Mouse (Mus musculus) CH12.LX (cell line): ENCODE data around the gene Slc5a10. TPM values are rescaled to one million over a fixed set of nuclear protein-coding genes. Genes with fewer than 3 reads are reported as not detected.
A peak's percentile ranks its signal among the peaks of the same experiment; 100 is the strongest.

Experiments
- DNase-seq: peaks from one replicate; pipeline ENCODE4 v3.0.0-alpha.2; 2013; ENCODE audit errors: extremely low read depth
- H3K27ac ChIP-seq: 2 replicates; pipeline ENCODE4 v1.5.1; 2012; ENCODE audit warnings: low read depth, mild to moderate bottlenecking, control low read depth, moderate library complexity; ENCODE audit not compliant: insufficient read depth
- H3K27me3 ChIP-seq: replicated peaks from 2 replicates; pipeline ENCODE3; 2012; ENCODE audit warnings: inconsistent platforms
- H3K36me3 ChIP-seq, 2 experiments: replicated peaks in 1 of 2; 2 replicates each; pipeline versions ENCODE3 to v1.6.1; 2012; ENCODE audit warnings: inconsistent platforms in 1 of 2, low read length in 1 of 2, mild to moderate bottlenecking in 1 of 2, mixed read lengths in 1 of 2, moderate library complexity in 1 of 2; ENCODE audit not compliant: control insufficient read depth in 1 of 2, insufficient read depth in 1 of 2
- H3K4me1 ChIP-seq, 2 experiments: 2 replicates each; pipeline ENCODE4 v1.6.1; 2012; ENCODE audit warnings: inconsistent platforms in 1 of 2, moderate library complexity in 1 of 2; ENCODE audit not compliant: insufficient read depth in 2 of 2, control insufficient read depth in 1 of 2
- H3K4me2 ChIP-seq: 2 replicates; pipeline ENCODE4 v1.6.1; 2012; ENCODE audit warnings: low read depth, mild to moderate bottlenecking, control low read depth; ENCODE audit not compliant: poor library complexity, insufficient read depth, severe bottlenecking
- H3K4me3 ChIP-seq, 3 experiments: fragments of 150-350 bp in 1 of 3; sonication (generic) in 1 of 3; replicated peaks in 1 of 3; 2 replicates each; pipeline versions ENCODE3 to v1.5.1; 2011 to 2012; ENCODE audit warnings: low read depth in 2 of 3, low read length in 2 of 3, mild to moderate bottlenecking in 2 of 3, moderate library complexity in 2 of 3, control low read depth in 1 of 3, improper control_type of control experiment in 1 of 3, inconsistent platforms in 1 of 3, mixed read lengths in 1 of 3; ENCODE audit not compliant: poor library complexity in 1 of 3
- H3K79me2 ChIP-seq: replicated peaks from 2 replicates; pipeline ENCODE4 v1.6.1; 2012; ENCODE audit warnings: mild to moderate bottlenecking, moderate library complexity; ENCODE audit not compliant: control insufficient read depth, poor library complexity, insufficient read depth, severe bottlenecking; ENCODE audit errors: extremely low read depth
- H3K9ac ChIP-seq: 2 replicates; pipeline ENCODE4 v1.6.1; 2012; ENCODE audit warnings: low read depth, mild to moderate bottlenecking, control low read depth, moderate library complexity; ENCODE audit not compliant: insufficient read depth
- H3K9me3 ChIP-seq: replicated peaks from 2 replicates; pipeline ENCODE3; 2012; ENCODE audit warnings: low read length, inconsistent platforms, mixed read lengths
- BHLHE40 ChIP-seq: IDR thresholded peaks from 2 replicates; pipeline ENCODE4 v1.6.1; 2011; ENCODE audit warnings: mild to moderate bottlenecking, low read depth, low read length, improper control_type of control experiment
- CHD1 ChIP-seq: IDR thresholded peaks from 2 replicates; pipeline ENCODE4 v1.6.1; 2012; ENCODE audit warnings: low read depth, low read length, improper control_type of control experiment, inconsistent platforms
- CHD2 ChIP-seq: IDR thresholded peaks from 2 replicates; pipeline ENCODE4 v1.6.1; 2011; ENCODE audit warnings: low read length, improper control_type of control experiment
- CTCF ChIP-seq, 2 experiments: IDR thresholded peaks in 1 of 2; conservative IDR thresholded peaks in 1 of 2; 2 replicates each; pipeline ENCODE4 v1.5.1; 2011 to 2012; ENCODE audit warnings: low read depth in 2 of 2, low read length in 2 of 2, improper control_type of control experiment in 1 of 2, inconsistent platforms in 1 of 2, mild to moderate bottlenecking in 1 of 2, moderate library complexity in 1 of 2
- E2F4 ChIP-seq: IDR thresholded peaks from 2 replicates; pipeline ENCODE4 v1.6.1; 2011; ENCODE audit warnings: low read depth, low read length, improper control_type of control experiment; ENCODE audit not compliant: insufficient replicate concordance
- ELF1 ChIP-seq: IDR thresholded peaks from 2 replicates; pipeline ENCODE4 v1.6.1; 2014; ENCODE audit warnings: low read depth, mild to moderate bottlenecking, inconsistent platforms, low read length, improper control_type of control experiment
- EP300 ChIP-seq: IDR thresholded peaks from 2 replicates; pipeline ENCODE4 v1.6.1; 2011; ENCODE audit warnings: low read length, improper control_type of control experiment
- ETS1 ChIP-seq: conservative IDR thresholded peaks from 2 replicates; pipeline ENCODE4 v1.6.1; 2012; ENCODE audit warnings: low read depth, mild to moderate bottlenecking, inconsistent platforms, low read length, improper control_type of control experiment, moderate library complexity
- GABPA ChIP-seq: IDR thresholded peaks from 2 replicates; pipeline ENCODE4 v1.6.1; 2012; ENCODE audit warnings: low read depth, low read length, improper control_type of control experiment, inconsistent platforms; ENCODE audit not compliant: insufficient replicate concordance
- HCFC1 ChIP-seq: IDR thresholded peaks from 2 replicates; pipeline ENCODE4 v1.6.1; 2012; ENCODE audit warnings: low read depth, mild to moderate bottlenecking, inconsistent platforms, low read length, improper control_type of control experiment
- IRF4 ChIP-seq: IDR thresholded peaks from 2 replicates; pipeline ENCODE4 v1.6.1; 2014; ENCODE audit warnings: low read depth, mild to moderate bottlenecking, inconsistent platforms, low read length, improper control_type of control experiment
- JUN ChIP-seq: IDR thresholded peaks from 2 replicates; pipeline ENCODE4 v1.6.1; 2011; ENCODE audit warnings: low read depth, mild to moderate bottlenecking, low read length, improper control_type of control experiment, moderate library complexity; ENCODE audit not compliant: insufficient read depth
- JUND ChIP-seq: conservative IDR thresholded peaks from 2 replicates; pipeline ENCODE4 v1.6.1; 2011; ENCODE audit warnings: low read depth, low read length, improper control_type of control experiment
- KAT2A ChIP-seq: IDR thresholded peaks from 2 replicates; pipeline ENCODE4 v1.6.1; 2012; ENCODE audit warnings: low read length, improper control_type of control experiment, inconsistent platforms; ENCODE audit not compliant: insufficient replicate concordance
- MAFK ChIP-seq: IDR thresholded peaks from 2 replicates; pipeline ENCODE4 v1.6.1; 2011; ENCODE audit warnings: low read length, improper control_type of control experiment; ENCODE audit not compliant: insufficient replicate concordance
- MAX ChIP-seq: IDR thresholded peaks from 2 replicates; pipeline ENCODE4 v1.6.1; 2011; ENCODE audit warnings: low read length, improper control_type of control experiment
- MAZ ChIP-seq: IDR thresholded peaks from 2 replicates; pipeline ENCODE4 v1.6.1; 2012; ENCODE audit warnings: low read depth, mild to moderate bottlenecking, inconsistent platforms, low read length, improper control_type of control experiment, moderate library complexity
- MEF2A ChIP-seq: IDR thresholded peaks from 2 replicates; pipeline ENCODE4 v1.6.1; 2014; ENCODE audit warnings: low read depth, mild to moderate bottlenecking, inconsistent platforms, low read length, improper control_type of control experiment, borderline replicate concordance
- MXI1 ChIP-seq: IDR thresholded peaks from 2 replicates; pipeline ENCODE4 v1.6.1; 2011; ENCODE audit warnings: mild to moderate bottlenecking, low read depth, low read length, improper control_type of control experiment
- NRF1 ChIP-seq: IDR thresholded peaks from 2 replicates; pipeline ENCODE4 v1.6.1; 2014; ENCODE audit warnings: low read depth, mild to moderate bottlenecking, inconsistent platforms, low read length, improper control_type of control experiment, moderate library complexity
- PAX5 ChIP-seq: IDR thresholded peaks from 2 replicates; pipeline ENCODE4 v1.6.1; 2012; ENCODE audit warnings: low read length, inconsistent platforms, mixed read lengths
- POLR2A ChIP-seq: IDR thresholded peaks from 2 replicates; pipeline ENCODE4 v1.6.1; 2011; ENCODE audit warnings: low read depth, mild to moderate bottlenecking, improper control_type of control experiment, low read length
- POLR2AphosphoS2 ChIP-seq: IDR thresholded peaks from 2 replicates; pipeline ENCODE4 v1.6.1; 2011; ENCODE audit warnings: low read depth, low read length, improper control_type of control experiment
- RAD21 ChIP-seq: IDR thresholded peaks from 2 replicates; pipeline ENCODE4 v1.6.1; 2011; ENCODE audit warnings: low read depth, mild to moderate bottlenecking, low read length, improper control_type of control experiment, moderate library complexity
- RCOR1 ChIP-seq: conservative IDR thresholded peaks from 2 replicates; pipeline ENCODE4 v1.6.1; 2012; ENCODE audit warnings: low read depth, mild to moderate bottlenecking, inconsistent platforms, low read length, improper control_type of control experiment
- TCF12 ChIP-seq: IDR thresholded peaks from 2 replicates; pipeline ENCODE4 v1.6.1; 2014; ENCODE audit warnings: low read depth, mild to moderate bottlenecking, inconsistent platforms, low read length, improper control_type of control experiment
- UBTF ChIP-seq: IDR thresholded peaks from 2 replicates; pipeline ENCODE4 v1.6.1; 2012; ENCODE audit warnings: low read depth, mild to moderate bottlenecking, inconsistent platforms, low read length, improper control_type of control experiment, moderate library complexity
- USF1 ChIP-seq: IDR thresholded peaks from 2 replicates; pipeline ENCODE4 v1.6.1; 2014; ENCODE audit warnings: low read depth, mild to moderate bottlenecking, inconsistent platforms, low read length, improper control_type of control experiment
- ZKSCAN1 ChIP-seq: IDR thresholded peaks from 2 replicates; pipeline ENCODE4 v1.6.1; 2012; ENCODE audit warnings: low read depth, inconsistent platforms, low read length, improper control_type of control experiment, borderline replicate concordance
- dilution Hi-C: fragments of 300-500 bp; cut with MboI; formaldehyde crosslinking; loops from 2 replicates; pipeline ENCODE4 v1.14.3; 2020; ENCODE audit warnings: low sequenced_read_pairs; ENCODE audit not compliant: extremely low pct_unique_long_range_greater_than_20kb, extremely low pct_ligation_motif_present
- in situ Hi-C: fragments of 300-500 bp; cut with MboI; formaldehyde crosslinking; loops from 3 replicates; pipeline ENCODE4 v1.14.3; 2019; ENCODE audit warnings: low sequenced_read_pairs, low pct_ligation_motif_present, low pct_unique_long_range_greater_than_20kb, mixed read lengths
- polyA plus RNA-seq: library from polyadenylated mRNA; unstranded; fragments of >175 nt; gene quantifications from 2 replicates; pipeline ENCODE4 v1.2.1, GENCODE M21; 2012; ENCODE audit warnings: low read depth; ENCODE audit not compliant: insufficient read length
- total RNA-seq, 2 experiments: library from RNA; depleted of rRNA; stranded (reverse); fragments of 300-350 nt in 1 of 2; fragments of >200 nt in 1 of 2; gene quantifications; 2 replicates each; pipeline ENCODE4 v1.2.3; 2012 to 2014

The Slc5a10 gene
- total and polyA plus RNA-seq, 3 experiments: 0.70 to 1.6 (median 1.4) TPM

- no peaks in the 10 kb centered on the region for H3K27me3 ChIP-seq
- TF ChIP-seq IRF4: 0 out of 2 replicates have a peak, but pooled peaks have one; percentile 7
- TF ChIP-seq JUN: no peak
- H3K79me2 ChIP-seq: peaks cover 44% of the 10 kb centered on the region
- no peak for DNase-seq
- H3K27ac ChIP-seq: peak overlapping the region; percentile 61
- H3K9ac ChIP-seq: no peak overlapping the region
- in situ Hi-C loops (loop anchor here (5.0 kb wide), 1 partner anchor 35 kb away; no protein-coding TSS in a partner anchor), dilution Hi-C loops (no loop called here)
- no peaks in the 10 kb centered on the region for H3K9me3 ChIP-seq
- peaks cover 97 to 100% of the 10 kb centered on the region in 2 experiments for H3K36me3 ChIP-seq
- H3K4me3 ChIP-seq: no peak overlapping the region
- no peak overlapping the region for H3K4me2 ChIP-seq
- peaks cover 64 to 99% of the 10 kb centered on the region in 2 experiments for H3K4me1 ChIP-seq
Measured at GRCm38 (mm10) chr11:61667248-61667647, 53.4 kb downstream of the Slc5a10 start.

- Histone ChIP-seq H3K4me3 (no peak overlapping the region), H3K27me3 (no peaks in the 10 kb centered on the region), H3K27ac (peak overlapping the region; percentile 61), H3K4me2 (no peak overlapping the region), H3K4me1 (peaks cover 74 to 100% of the 10 kb centered on the region in 2 experiments), H3K9ac (no peak overlapping the region), H3K79me2 (peaks cover 55% of the 10 kb centered on the region), H3K36me3 (peaks cover 98 to 100% of the 10 kb centered on the region in 2 experiments), H3K9me3 (no peaks in the 10 kb centered on the region)
- peak; percentile 75 for DNase-seq
- dilution Hi-C loops (no loop called here), in situ Hi-C loops (loop anchor here (5.0 kb wide), 1 partner anchor 36 kb away; no protein-coding TSS in a partner anchor)
- TF ChIP-seq TCF12 (peak; percentile 33; the same call in 1 of the 2 replicates), MEF2A (0 out of 2 replicates have a peak, but pooled peaks have one; percentile 16), RCOR1 (0 out of 2 replicates have a peak, but pooled peaks have one; percentile 52), JUND (no peak), PAX5 (no peak), ZKSCAN1 (no peak), E2F4 (no peak), USF1 (no peak), RAD21 (peak; percentile 80), MAFK (no peak), IRF4 (peak; percentile 59), CHD2 (peak; percentile 56; the same call in 1 of the 2 replicates), MAZ (peak; percentile 37; the same call in 1 of the 2 replicates), MXI1 (0 out of 2 replicates have a peak, but pooled peaks have one; percentile 20), CHD1 (0 out of 2 replicates have a peak, but pooled peaks have one; percentile 59), KAT2A (no peak), HCFC1 (no peak; the same call in 1 of the 2 replicates), UBTF (no peak), BHLHE40 (no peak), NRF1 (no peak), JUN (no peak), MAX (peak; percentile 33; the same call in 1 of the 2 replicates), GABPA (no peak), ELF1 (peak; percentile 44), POLR2AphosphoS2 (0 out of 2 replicates have a peak, but pooled peaks have one; percentile 65), POLR2A (peak; percentile 12), CTCF (conservative IDR thresholded peaks at IDR 0.05 in 1 of 2, IDR thresholded peaks at IDR 0.05 in 1 of 2; ENCODE audit: low read depth in 2 of 2, low read length in 2 of 2) (peak; percentile 72 to 90), EP300 (no peak), ETS1 (no peak)
Measured at GRCm38 (mm10) chr11:61665991-61666799, 54.4 kb downstream of the Slc5a10 start.
